Mouse (Mus musculus) hindbrain, postnatal 0 days (tissue): Measurements from ENCODE around the gene Asap2. TPM values are rescaled to one million over a fixed set of nuclear protein-coding genes. Genes with fewer than 3 reads are reported as not detected.
A peak's percentile ranks its signal among the peaks of the same experiment; 100 is the strongest.

Experiments used
- ATAC-seq: fragments of 200-750 bp; cut with Nextera tagmentation; 2 replicates; pipeline ENCODE4 v1.8.0; 2017; ENCODE audit warnings: mild to moderate bottlenecking, moderate TSS enrichment, moderate library complexity
- DNase-seq: peaks from one replicate; pipeline ENCODE4 v3.0.0-alpha.2; 2015; ENCODE audit warnings: low spot score
- H3K27ac ChIP-seq: fragments of 300-500 bp; sonication (generic); 2 replicates; pipeline ENCODE4 v1.5.1; 2014; ENCODE audit warnings: mild to moderate bottlenecking
- H3K27me3 ChIP-seq: fragments of 300-500 bp; sonication (generic); 2 replicates; pipeline ENCODE4 v1.6.1; 2014; ENCODE audit warnings: low read length, mixed read lengths; ENCODE audit not compliant: insufficient read depth
- H3K36me3 ChIP-seq: fragments of 300-500 bp; sonication (generic); 2 replicates; pipeline ENCODE4 v1.6.1; 2014; ENCODE audit warnings: low read length, mixed read lengths; ENCODE audit not compliant: insufficient read depth
- H3K4me1 ChIP-seq: fragments of 300-500 bp; sonication (generic); 2 replicates; pipeline ENCODE4 v1.6.1; 2014; ENCODE audit warnings: antibody characterized with exemption, low read length, mixed read lengths; ENCODE audit not compliant: insufficient read depth
- H3K4me2 ChIP-seq: fragments of 300-500 bp; sonication (generic); 2 replicates; pipeline ENCODE4 v1.6.1; 2014; ENCODE audit warnings: low read depth, mild to moderate bottlenecking, low read length, moderate library complexity, mixed read lengths
- H3K4me3 ChIP-seq: fragments of 300-500 bp; sonication (generic); 2 replicates; pipeline ENCODE4 v1.5.1; 2014; ENCODE audit warnings: low read length
- H3K9ac ChIP-seq: fragments of 300-500 bp; sonication (generic); replicated peaks from 2 replicates; pipeline ENCODE4 v1.6.1; 2014; ENCODE audit warnings: mild to moderate bottlenecking, low read length, moderate library complexity, mixed read lengths
- H3K9me3 ChIP-seq: fragments of 300-500 bp; sonication (generic); 2 replicates; pipeline ENCODE4 v1.6.1; 2016; ENCODE audit warnings: low read length, mixed read lengths
- CTCF ChIP-seq: IDR thresholded peaks from 2 replicates; pipeline ENCODE4 v1.5.1; 2016; ENCODE audit warnings: antibody characterized with exemption, control low read depth, low read depth
- WGBS: fragments of 180-500 bp; shearing (Covaris S2); extraction: QIAGEN DNeasy Blood & Tissue Kit; methylation state at CpG from one replicate; pipeline ENCODE4 v1.1.7; 2014; 5-methylcytosine and 5-hydroxymethylcytosine counted together
- polyA plus RNA-seq: library from polyadenylated mRNA; unstranded; fragments of >200 nt; fragmentation: Nextera tagmentation; extraction: Ambion mirVana; gene quantifications from 2 replicates; pipeline ENCODE4 v1.2.1, GENCODE M21; 2015
- total RNA-seq: library from RNA; depleted of rRNA; stranded (reverse); fragments of >200 nt; gene quantifications from 2 replicates; pipeline ENCODE4 v1.2.3, GENCODE M21; 2014

Gene Asap2
- total and polyA plus RNA-seq, 2 experiments from 2014 or later = 15.7 to 22.8 TPM

DNA sequence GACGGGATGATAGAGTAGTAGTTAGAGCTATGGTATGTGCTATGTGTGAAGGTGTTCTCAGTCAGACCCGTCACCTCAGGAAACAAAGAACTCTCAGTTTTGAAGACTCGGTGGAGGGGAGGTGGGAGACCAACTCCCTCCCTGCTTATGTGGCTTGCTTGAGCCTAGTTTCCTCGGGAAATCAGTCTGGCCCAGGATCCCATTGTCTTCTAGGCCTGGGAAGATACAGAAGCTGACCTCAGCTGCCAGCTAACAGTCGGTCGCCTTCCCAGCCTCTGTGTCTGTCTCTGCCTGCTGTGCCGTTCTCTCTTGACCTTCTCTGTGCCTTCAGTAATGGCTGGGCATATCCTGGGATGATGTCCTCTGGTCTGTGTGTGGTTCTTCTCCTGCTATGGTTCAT lies 169.0 kb downstream of the Asap2 start:
- no peak overlapping the region for H3K4me2 ChIP-seq
- 44% methylated on average over 7 of the region's 7 CpGs for WGBS

DNA sequence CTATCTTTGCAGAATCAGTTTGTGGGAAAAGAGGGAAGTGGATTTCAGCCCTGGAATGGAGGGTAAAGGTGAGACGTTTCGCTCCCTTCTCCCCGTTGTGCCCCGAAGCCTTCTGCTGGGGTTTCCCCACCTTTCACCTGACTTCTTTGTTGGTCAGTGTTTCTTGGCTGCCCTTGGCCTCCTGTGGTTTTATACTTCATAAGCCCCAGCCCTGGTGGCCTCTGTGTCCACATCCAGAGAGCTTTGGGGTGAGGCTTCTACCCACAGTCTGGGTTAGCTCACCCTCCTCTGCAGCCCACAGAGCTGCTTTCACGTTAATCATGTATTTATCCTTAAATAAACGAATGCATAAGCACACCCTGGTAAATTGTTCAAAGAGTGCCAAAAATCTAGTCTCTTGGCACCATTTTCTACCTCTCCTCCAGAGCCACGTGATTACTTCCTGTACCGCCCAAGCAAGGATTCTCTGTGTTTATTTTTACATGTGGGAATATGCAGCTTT lies 170.1 kb downstream of the Asap2 start:
- ATAC-seq (no peak), DNase-seq (peak; percentile 33)
- no peaks in the 10 kb centered on the region for H3K9me3 ChIP-seq
- TF ChIP-seq CTCF = no peak
- H3K27ac ChIP-seq = 0 out of 2 replicates have a peak overlapping the region, but pooled peaks have one; percentile 32
- no peaks in the 10 kb centered on the region for H3K36me3 ChIP-seq
- peaks cover 13% of the 10 kb centered on the region for H3K4me1 ChIP-seq
- peak overlapping the region; percentile 13; the same call in 1 of the 2 replicates for H3K4me2 ChIP-seq
- 50% methylated on average over 8 of the region's 8 CpGs for WGBS
- no peak overlapping the region for H3K9ac ChIP-seq
- no peak overlapping the region for H3K4me3 ChIP-seq
- H3K27me3 ChIP-seq = no peaks in the 10 kb centered on the region

More for the DNA sequence above, 169.0 kb downstream of the Asap2 start:
- Histone ChIP-seq H3K27me3 (no peaks in the 10 kb centered on the region), H3K9me3 (no peaks in the 10 kb centered on the region), H3K4me3 (no peak overlapping the region), H3K27ac (no peak overlapping the region), H3K9ac (no peak overlapping the region), H3K36me3 (no peaks in the 10 kb centered on the region), H3K4me1 (peaks cover 13% of the 10 kb centered on the region)
- DNase-seq (no peak), ATAC-seq (no peak)
- TF ChIP-seq CTCF = no peak

DNA sequence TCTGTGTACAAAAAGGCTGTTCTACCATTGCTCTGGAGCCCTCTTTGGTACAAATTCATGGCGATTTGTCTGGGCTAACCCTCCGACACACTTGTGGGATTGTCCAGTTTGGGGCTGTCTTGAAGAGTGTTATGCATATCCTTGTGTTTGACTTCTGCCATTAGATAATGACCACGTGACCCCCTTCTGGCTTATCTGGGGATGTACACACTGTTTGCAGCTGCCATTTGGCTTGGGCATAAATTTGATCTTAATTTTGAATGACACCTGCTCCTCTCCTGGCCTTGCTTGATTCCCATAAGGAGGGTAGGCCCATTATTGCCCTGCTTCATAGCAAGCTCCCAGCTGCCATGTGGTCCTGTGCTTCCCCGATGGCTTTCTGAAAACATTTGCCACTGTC lies 171.6 kb downstream of the Asap2 start:
- no peak overlapping the region for H3K27ac ChIP-seq
- no peak for ATAC-seq
- peaks cover 13% of the 10 kb centered on the region for H3K4me1 ChIP-seq
- TF ChIP-seq CTCF = no peak
- H3K36me3 ChIP-seq = no peaks in the 10 kb centered on the region
- DNase-seq = no peak
- H3K9me3 ChIP-seq = no peaks in the 10 kb centered on the region
- 86% methylated on average over 4 of the region's 4 CpGs for WGBS
- no peak overlapping the region for H3K9ac ChIP-seq
- H3K27me3 ChIP-seq = no peaks in the 10 kb centered on the region
- no peak overlapping the region for H3K4me2 ChIP-seq
- no peak overlapping the region for H3K4me3 ChIP-seq

DNA sequence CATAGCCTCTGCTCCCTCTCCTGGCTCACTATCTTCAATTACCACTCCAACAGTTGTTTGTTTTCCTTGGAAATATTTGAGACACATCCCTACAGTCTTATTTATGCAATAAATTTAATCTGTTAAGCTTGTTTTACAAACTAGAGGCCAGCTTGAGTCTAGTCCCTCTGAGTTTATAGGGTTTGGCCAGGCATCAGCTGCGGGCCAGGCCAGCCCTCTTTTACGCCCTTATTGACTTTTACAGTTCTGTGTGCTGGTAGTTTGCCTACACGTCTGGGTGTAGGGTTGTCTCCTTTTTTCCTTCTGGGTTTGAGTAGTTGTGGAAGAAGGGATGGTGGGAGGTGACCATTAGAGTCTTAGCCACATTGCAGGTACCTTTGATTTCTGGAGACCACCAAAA lies 173.4 kb downstream of the Asap2 start:
- DNase-seq = no peak
- Histone ChIP-seq H3K9me3 (no peaks in the 10 kb centered on the region), H3K4me2 (no peak overlapping the region), H3K36me3 (no peaks in the 10 kb centered on the region), H3K27me3 (no peaks in the 10 kb centered on the region), H3K4me1 (peaks cover 13% of the 10 kb centered on the region), H3K27ac (no peak overlapping the region), H3K4me3 (no peak overlapping the region), H3K9ac (no peak overlapping the region)
- no peak for ATAC-seq
- TF ChIP-seq CTCF = no peak
- 81% methylated on average over 3 of the region's 3 CpGs for WGBS

DNA sequence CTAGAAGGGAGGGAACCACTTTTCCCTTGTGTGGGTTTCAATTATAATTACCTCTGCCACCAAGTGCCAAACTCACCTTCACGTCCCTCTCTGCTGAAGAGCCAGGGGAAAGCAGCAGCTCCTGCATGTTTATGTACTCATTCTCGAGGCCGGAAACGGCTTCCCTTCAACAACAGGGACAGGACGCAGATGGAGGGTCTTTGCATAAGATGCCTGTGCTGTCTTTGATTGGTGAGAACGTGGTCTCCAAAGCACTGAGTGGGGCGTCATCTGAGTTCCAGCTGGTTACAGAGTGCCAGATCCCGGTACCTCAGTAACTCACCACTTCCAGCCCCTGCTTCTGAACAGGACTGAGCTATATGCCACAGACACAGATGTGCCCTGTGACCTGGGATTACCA lies 174.0 kb downstream of the Asap2 start:
- DNase-seq (no peak), ATAC-seq (no peak)
- Histone ChIP-seq H3K4me1 (peaks cover 11% of the 10 kb centered on the region), H3K9me3 (no peaks in the 10 kb centered on the region), H3K27me3 (no peaks in the 10 kb centered on the region), H3K36me3 (no peaks in the 10 kb centered on the region), H3K9ac (no peak overlapping the region), H3K4me3 (no peak overlapping the region), H3K27ac (no peak overlapping the region), H3K4me2 (no peak overlapping the region)
- TF ChIP-seq CTCF = no peak
- WGBS = 72% methylated on average over 8 of the region's 8 CpGs

DNA sequence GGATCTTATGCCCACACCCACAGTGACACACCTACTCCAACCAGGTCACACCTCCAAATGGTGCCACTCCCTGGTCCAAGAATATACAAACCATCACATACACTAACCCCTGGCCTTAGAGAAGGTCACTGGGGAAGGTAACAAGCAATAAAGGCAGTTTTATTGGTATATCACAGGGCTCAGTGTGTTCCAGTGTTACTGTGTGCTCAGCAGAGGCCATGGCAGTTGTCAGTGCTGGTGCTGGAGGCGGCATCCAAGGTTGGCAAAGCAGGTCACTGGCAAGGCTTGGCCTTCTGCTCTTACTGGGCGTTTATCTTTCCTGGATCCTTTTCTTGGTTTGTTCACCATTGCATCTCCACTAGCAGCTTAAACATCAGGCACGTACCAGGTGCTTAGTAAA lies 174.9 kb downstream of the Asap2 start:
- H3K36me3 ChIP-seq = 0 out of 2 replicates have a peak, but pooled peaks cover 4% of the 10 kb centered on the region
- 0 out of 2 replicates have a peak overlapping the region, but pooled peaks have one; percentile 26 for H3K27ac ChIP-seq
- no peak for DNase-seq
- H3K9ac ChIP-seq = no peak overlapping the region
- no peak overlapping the region for H3K4me3 ChIP-seq
- H3K9me3 ChIP-seq = no peaks in the 10 kb centered on the region
- WGBS = 82% methylated on average over 3 of the region's 3 CpGs
- no peaks in the 10 kb centered on the region for H3K27me3 ChIP-seq
- H3K4me2 ChIP-seq = no peak overlapping the region
- no peak for TF ChIP-seq CTCF
- H3K4me1 ChIP-seq = peaks cover 2% of the 10 kb centered on the region
- ATAC-seq = no peak

DNA sequence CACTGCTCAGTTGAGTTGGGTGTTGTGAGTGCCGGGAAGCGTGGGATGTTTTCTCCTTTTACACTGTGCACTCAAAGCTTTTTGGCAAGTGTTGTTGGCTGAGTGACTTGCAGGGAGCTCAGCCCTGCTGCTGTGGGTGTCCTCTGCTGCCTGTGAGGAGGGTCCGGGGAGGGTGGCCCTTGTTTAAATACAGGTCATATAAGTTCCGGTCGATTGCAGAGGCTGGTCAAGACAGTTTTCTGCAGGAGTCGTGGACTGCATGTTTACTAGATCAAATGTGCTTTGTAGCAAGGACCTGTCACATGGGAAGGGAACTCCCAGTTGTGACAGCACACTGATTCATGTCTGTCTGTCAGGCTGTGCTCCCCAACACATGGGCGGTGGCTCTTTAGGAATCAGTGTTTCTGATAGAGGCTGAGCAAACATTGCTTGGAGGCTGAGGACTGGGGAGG lies 175.7 kb downstream of the Asap2 start:
- no peak for ATAC-seq
- H3K9ac ChIP-seq = no peak overlapping the region
- H3K4me3 ChIP-seq = no peak overlapping the region
- no peaks in the 10 kb centered on the region for H3K27me3 ChIP-seq
- H3K36me3 ChIP-seq = 0 out of 2 replicates have a peak, but pooled peaks cover 4% of the 10 kb centered on the region
- H3K4me1 ChIP-seq = no peaks in the 10 kb centered on the region
- no peak overlapping the region for H3K4me2 ChIP-seq
- TF ChIP-seq CTCF = no peak
- H3K27ac ChIP-seq = no peak overlapping the region; the same call in 1 of the 2 replicates
- WGBS = 65% methylated on average over 7 of the region's 7 CpGs
- H3K9me3 ChIP-seq = no peaks in the 10 kb centered on the region
- DNase-seq = no peak
